Mouse (Mus musculus) cerebellum, adult (tissue): ENCODE results near the gene Gm5662.
"Not testable (repeated sequence)": the region's sequence is repeated elsewhere in the genome, so short reads cannot be mapped to it uniquely, and the experiment has no call there.

Experiments used
- ATAC-seq: cut with Nextera tagmentation; 2 replicates; pipeline ENCODE4 v1.9.2; 2017; ENCODE audit warnings: mild to moderate bottlenecking, moderate library complexity, mixed read lengths; ENCODE audit not compliant: insufficient number of reproducible peaks, low FRiP score, low TSS enrichment

The Gm5662 gene

GRCm38 (mm10) chr12:88274400-88274799 lies at the start of gene Gm5662:
Gene Gm5662, minus strand, starts transcription at chr12:88274500.
- ATAC-seq, result not testable (repeated sequence)

- not testable (repeated sequence) for ATAC-seq
Measured at GRCm38 (mm10) chr12:88323926-88324325, 49.6 kb upstream of the Gm5662 start, which contains the start of gene Gm5039. Gene Gm5039, minus strand, starts transcription at chr12:88324026.

- no peak for ATAC-seq
Measured at GRCm38 (mm10) chr12:88314556-88314955, 40.3 kb upstream of the Gm5662 start.

GRCm38 (mm10) chr12:88297171-88297570 lies 22.9 kb upstream of the Gm5662 start:
- ATAC-seq, result not testable (repeated sequence)

- not testable (repeated sequence) for ATAC-seq
Measured at GRCm38 (mm10) chr12:88293082-88293481, 18.8 kb upstream of the Gm5662 start.

GRCm38 (mm10) chr12:88285224-88285623 lies 10.9 kb upstream of the Gm5662 start:
- ATAC-seq, result not testable (repeated sequence)

- ATAC-seq, result no peak
Measured at GRCm38 (mm10) chr12:88257241-88257640, 17.1 kb downstream of the Gm5662 start.

- ATAC-seq, result not testable (repeated sequence)
Measured at GRCm38 (mm10) chr12:88255917-88256316, 18.4 kb downstream of the Gm5662 start.

GRCm38 (mm10) chr12:88250000-88250399 lies 24.3 kb downstream of the Gm5662 start, which contains the start of gene Gm8332:
Gene Gm8332, minus strand, starts transcription at chr12:88250100.
- ATAC-seq, result not testable (repeated sequence)

GRCm38 (mm10) chr12:88245786-88246185 lies 28.5 kb downstream of the Gm5662 start:
- not testable (repeated sequence) for ATAC-seq

GRCm38 (mm10) chr12:88242940-88243339 lies 31.4 kb downstream of the Gm5662 start:
- ATAC-seq, result not testable (repeated sequence)
